Mouse (Mus musculus): ENCODE measurements at regions not wholly inside any gene's neighbourhood (a gene's known extent, or its start where the extent isn't known, plus 50 kb on each side); places are given as distances from the start of the nearest gene placed in this dataset.

DNA sequence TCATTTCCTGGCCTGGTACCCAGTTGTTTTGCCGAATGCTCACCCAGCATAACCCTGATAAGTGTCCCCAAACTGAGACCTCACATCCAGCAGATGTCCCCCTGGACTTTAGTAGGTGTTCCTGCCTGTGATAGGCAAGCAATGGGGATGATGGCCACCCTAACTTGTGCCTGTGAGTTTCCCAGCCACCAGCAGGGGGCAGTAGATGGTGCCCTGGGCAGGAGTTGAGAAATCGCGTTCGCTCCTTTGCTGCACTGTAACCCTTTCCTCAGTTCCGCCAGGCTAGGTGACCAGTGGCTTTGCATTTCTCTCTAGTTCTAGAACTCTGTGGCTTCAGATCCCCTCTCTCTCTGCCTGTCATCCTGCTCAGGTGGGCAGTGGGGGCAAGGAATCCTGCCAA is 137.9 kb upstream of the Zc3h12a start:
- TF ChIP-seq GATA1 (IDR thresholded peaks at IDR 0.05; ENCODE audit: borderline replicate concordance, low read length) (no peak), FLI1 (IDR thresholded peaks at IDR 0.05; ENCODE audit: low read length) (no peak)

Measured in megakaryocyte, embryonic 14.5 days (primary cell).